Mouse (Mus musculus) urinary bladder, adult 2 months (tissue): ENCODE data around the gene Tinf2. TPM values are rescaled to one million over a fixed set of nuclear protein-coding genes. Genes with fewer than 3 reads are reported as not detected.

Source experiments
- DNase-seq: peaks from one replicate; pipeline ENCODE4 v3.0.0; 2022; ENCODE audit warnings: low spot score
- polyA plus RNA-seq: library from polyadenylated mRNA; depleted of rRNA; stranded (reverse); fragments of >200 nt; gene quantifications from 2 replicates; pipeline ENCODE4 v1.2.3, GENCODE M21; 2012; rRNA removed

The Tinf2 gene
- 19.2 and 22.9 TPM in 2 replicates for polyA plus RNA-seq

GRCm38 (mm10) chr14:55681160-55682117, at the start of gene Tinf2:
Gene Tinf2, minus strand, starts transcription at chr14:55681820.
- peak; percentile 84 for DNase-seq

- DNase-seq: no peak
Observed at GRCm38 (mm10) chr14:55730531-55731032, 49.0 kb upstream of the Tinf2 start.

- no peak for DNase-seq
Observed at GRCm38 (mm10) chr14:55730116-55730515, 48.5 kb upstream of the Tinf2 start.

GRCm38 (mm10) chr14:55727889-55728685, 46.5 kb upstream of the Tinf2 start:
- DNase-seq: no peak

GRCm38 (mm10) chr14:55726261-55726660, 44.6 kb upstream of the Tinf2 start:
- no peak for DNase-seq

- DNase-seq: no peak
Observed at GRCm38 (mm10) chr14:55724411-55724871, 42.8 kb upstream of the Tinf2 start.

GRCm38 (mm10) chr14:55723433-55723832, 41.8 kb upstream of the Tinf2 start:
- DNase-seq: no peak

- no peak for DNase-seq
Observed at GRCm38 (mm10) chr14:55722438-55722945, 40.9 kb upstream of the Tinf2 start.

- peak; percentile 82 for DNase-seq
Observed at GRCm38 (mm10) chr14:55721700-55722437, 40.2 kb upstream of the Tinf2 start, which contains the start of gene Rabggta. Gene Rabggta, minus strand, starts transcription at chr14:55722263.

- no peak for DNase-seq
Observed at GRCm38 (mm10) chr14:55721076-55721475, 39.5 kb upstream of the Tinf2 start.

GRCm38 (mm10) chr14:55720666-55721065, 39.0 kb upstream of the Tinf2 start:
- DNase-seq: no peak

- no peak for DNase-seq
Observed at GRCm38 (mm10) chr14:55719737-55720136, 38.1 kb upstream of the Tinf2 start.

GRCm38 (mm10) chr14:55716884-55717283, 35.3 kb upstream of the Tinf2 start:
- DNase-seq: no peak

- no peak for DNase-seq
Observed at GRCm38 (mm10) chr14:55716271-55716670, 34.7 kb upstream of the Tinf2 start.

- no peak for DNase-seq
Observed at GRCm38 (mm10) chr14:55714893-55715292, 33.3 kb upstream of the Tinf2 start.

GRCm38 (mm10) chr14:55713729-55714122, 32.1 kb upstream of the Tinf2 start, which contains the start of gene Tgm1:
Gene Tgm1, minus strand, starts transcription at chr14:55713926.
- no peak for DNase-seq

- no peak for DNase-seq
Observed at GRCm38 (mm10) chr14:55713007-55713728, 31.5 kb upstream of the Tinf2 start.

GRCm38 (mm10) chr14:55711786-55712185, 30.2 kb upstream of the Tinf2 start:
- no peak for DNase-seq

GRCm38 (mm10) chr14:55709509-55709908, 27.9 kb upstream of the Tinf2 start:
- DNase-seq: no peak

GRCm38 (mm10) chr14:55707397-55707796, 25.8 kb upstream of the Tinf2 start:
- no peak for DNase-seq
